In the genomic region with DNA sequence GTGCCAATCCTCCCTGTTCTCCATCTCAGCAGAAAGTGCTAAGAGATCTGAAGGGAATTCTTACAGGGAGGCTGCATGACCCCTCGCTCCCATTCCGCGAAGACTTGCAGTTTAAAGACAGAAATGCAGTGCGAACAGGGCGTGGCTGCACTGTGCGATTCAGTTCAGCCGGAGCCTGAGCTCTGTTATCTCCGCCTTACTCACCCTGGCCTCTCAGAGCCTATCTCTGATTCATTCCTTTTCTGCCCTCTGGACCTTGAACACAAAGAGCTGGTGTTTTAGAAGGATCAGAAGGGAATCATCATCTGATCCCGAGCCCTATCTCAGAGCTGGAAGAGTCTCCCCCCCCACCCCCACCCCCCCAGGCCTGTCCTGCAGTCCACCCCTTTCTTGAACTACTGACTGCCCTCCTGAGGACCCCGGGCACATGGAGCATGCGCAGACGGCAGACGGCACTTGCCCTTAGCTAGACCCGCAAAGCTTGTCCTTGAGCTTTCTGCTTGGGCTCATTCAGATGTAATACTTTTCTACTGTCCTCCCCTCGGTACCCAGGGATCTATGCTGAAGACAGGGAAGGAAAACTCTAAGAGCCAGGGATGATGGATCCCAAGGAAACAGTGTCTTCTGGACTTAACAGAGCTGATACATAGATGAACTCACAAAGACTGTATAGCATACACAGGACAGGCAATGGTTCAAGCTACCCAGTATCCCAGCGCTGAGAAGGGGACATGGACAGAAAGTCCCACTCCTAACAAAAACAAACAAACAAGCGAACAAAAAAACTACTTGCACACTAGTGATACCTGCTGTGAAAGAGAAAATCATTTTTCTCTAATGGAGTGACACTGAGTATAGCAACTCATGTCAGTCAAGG, we compare ENCODE assay signal across 8 mouse cellular contexts. TPM values are rescaled to one million over a fixed set of nuclear protein-coding genes. Genes with fewer than 3 reads are reported as not detected.
DNase-seq lines count a peak whose midpoint lies in the region; ATAC-seq lines count a peak whose summit lies in the region.

No protein-coding gene starts in this region.

- no peaks in the 10 kb centered on the region for H3K27me3 ChIP-seq in heart, embryonic 13.5 days (replicated peaks)
- no peaks in the 10 kb centered on the region for H3K27me3 ChIP-seq in liver, embryonic 13.5 days
- H3K27me3 ChIP-seq in neural tube, embryonic 12.5 days (replicated peaks): no peaks in the 10 kb centered on the region

- no peaks in the 10 kb centered on the region for H3K36me3 ChIP-seq in heart, embryonic 13.5 days
- no peaks in the 10 kb centered on the region for H3K36me3 ChIP-seq in liver, embryonic 13.5 days
- no peaks in the 10 kb centered on the region for H3K36me3 ChIP-seq in neural tube, embryonic 12.5 days

- no peaks in the 10 kb centered on the region for H3K9me3 ChIP-seq in heart, embryonic 13.5 days
- H3K9me3 ChIP-seq in liver, embryonic 13.5 days (replicated peaks): no peaks in the 10 kb centered on the region
- no peaks in the 10 kb centered on the region for H3K9me3 ChIP-seq in neural tube, embryonic 12.5 days

- 17% methylated on average over 17 of the region's 17 CpGs for WGBS in heart, embryonic 13.5 days
- WGBS in liver, embryonic 13.5 days (ENCODE audit: insufficient replicate concordance): 30% methylated on average over 17 of the region's 17 CpGs
- 55% methylated on average over 17 of the region's 17 CpGs for WGBS in neural tube, embryonic 12.5 days

- H3K27ac ChIP-seq in heart, embryonic 13.5 days (replicated peaks): peak overlapping the region; percentile 76
- H3K27ac ChIP-seq in liver, embryonic 13.5 days: no peak overlapping the region
- H3K27ac ChIP-seq in neural tube, embryonic 12.5 days: no peak overlapping the region

- peak overlapping the region; percentile 74 for H3K9ac ChIP-seq in heart, embryonic 13.5 days
- H3K9ac ChIP-seq in liver, embryonic 13.5 days: no peak overlapping the region
- 0 out of 2 replicates have a peak overlapping the region, but pooled peaks have one; percentile 21 for H3K9ac ChIP-seq in neural tube, embryonic 12.5 days

- H3K4me3 ChIP-seq in heart, embryonic 13.5 days: peak overlapping the region; percentile 47
- peak overlapping the region; percentile 27 for H3K4me3 ChIP-seq in liver, embryonic 13.5 days (replicated peaks)
- no peak overlapping the region for H3K4me3 ChIP-seq in neural tube, embryonic 12.5 days

- H3K4me2 ChIP-seq in heart, embryonic 13.5 days: peak overlapping the region; percentile 72
- peak overlapping the region; percentile 40 for H3K4me2 ChIP-seq in liver, embryonic 13.5 days
- H3K4me2 ChIP-seq in neural tube, embryonic 12.5 days (replicated peaks): peak overlapping the region; percentile 42

- ATAC-seq in heart, embryonic 13.5 days (ENCODE audit: extremely low read depth, insufficient number of reproducible peaks, low FRiP score, low TSS enrichment): peak; percentile 31; the same call in 1 of the 2 replicates
- ATAC-seq in liver, embryonic 13.5 days (ENCODE audit: low read depth): peak; percentile 79
- no peak for ATAC-seq in neural tube, embryonic 12.5 days (ENCODE audit: low FRiP score, low read depth)

- peaks cover 18% of the 10 kb centered on the region for H3K4me1 ChIP-seq in heart, embryonic 13.5 days
- peaks cover 9% of the 10 kb centered on the region for H3K4me1 ChIP-seq in liver, embryonic 13.5 days (replicated peaks)
- no peaks in the 10 kb centered on the region for H3K4me1 ChIP-seq in neural tube, embryonic 12.5 days

- DNase-seq in MEL-GATA-1-ER (ENCODE audit: extremely low read depth, low read depth): peak; percentile 35
- peak; percentile 63 for DNase-seq in adrenal gland, postnatal 14 days
- peak; percentile 20 for DNase-seq in liver, embryonic 13.5 days
- DNase-seq in left cerebral cortex, adult 11 months (ENCODE audit: low spot score): no peak
- DNase-seq in spleen, postnatal 14 days (ENCODE audit: low spot score in 2 of 2): no peak
- DNase-seq in kidney, adult 8-10 months: no peak

RNA-seq across cellular contexts. Expression of a gene that starts 48.4 kb away (rescaled TPM):
- total RNA-seq in adrenal gland, postnatal 14 days (2021): 99.2 and 105 TPM in 2 replicates
- 88.1 and 100.0 TPM in 2 replicates for polyA plus RNA-seq in heart, embryonic 13.5 days (2015; fragmentation: Nextera tagmentation; extraction: Ambion mirVana)
- polyA plus RNA-seq in liver, embryonic 13.5 days (2015; fragmentation: Nextera tagmentation; extraction: Ambion mirVana): 39.6 and 40.5 TPM in 2 replicates
- polyA plus RNA-seq in neural tube, embryonic 12.5 days (2016; fragmentation: Nextera tagmentation; extraction: Ambion mirVana): 79.1 and 83.4 TPM in 2 replicates

Comparison
In these comparisons a context has a peak if more than half of its experiments do, and no peak if none do; other contexts are left out.
1. DNase-seq: peak in MEL-GATA-1-ER (single experiment), adrenal gland, postnatal 14 days (single experiment) and liver, embryonic 13.5 days (single experiment); none in left cerebral cortex, adult 11 months (single experiment), spleen, postnatal 14 days (0 of 2) and kidney, adult 8-10 months (0 of 2).
2. Peak in every context shown above with its lines, with median percentiles within 50 percentile points of each other: H3K4me2 ChIP-seq.